Mouse (Mus musculus) forebrain, postnatal 0 days (tissue): ENCODE results near the gene Sgk1. TPM values are rescaled to one million over a fixed set of nuclear protein-coding genes. Genes with fewer than 3 reads are reported as not detected.

Source experiments
- ATAC-seq: fragments of 200-750 bp; cut with Nextera tagmentation; 2 replicates; pipeline ENCODE4 v1.8.0; 2017; ENCODE audit warnings: mild to moderate bottlenecking, moderate library complexity
- DNase-seq: peaks from one replicate; pipeline ENCODE4 v3.0.0-alpha.2; 2015
- H3K27ac ChIP-seq: fragments of 300-500 bp; sonication (generic); 2 replicates; pipeline ENCODE4 v1.5.1; 2014; ENCODE audit warnings: low read depth, mild to moderate bottlenecking, antibody characterized with exemption, low read length, moderate library complexity, mixed read lengths
- H3K27me3 ChIP-seq: fragments of 300-500 bp; sonication (generic); 2 replicates; pipeline ENCODE4 v1.6.1; 2014; ENCODE audit warnings: mild to moderate bottlenecking, low read length, mixed read lengths; ENCODE audit not compliant: insufficient read depth
- H3K36me3 ChIP-seq: fragments of 300-500 bp; sonication (generic); 2 replicates; pipeline ENCODE4 v1.6.1; 2014; ENCODE audit warnings: mild to moderate bottlenecking, moderate library complexity; ENCODE audit not compliant: insufficient read depth
- H3K4me1 ChIP-seq: fragments of 300-500 bp; sonication (generic); 2 replicates; pipeline ENCODE4 v1.6.1; 2014; ENCODE audit warnings: antibody characterized with exemption; ENCODE audit not compliant: insufficient read depth
- H3K4me2 ChIP-seq: fragments of 300-500 bp; sonication (generic); 2 replicates; pipeline ENCODE4 v1.6.1; 2014; ENCODE audit warnings: low read depth, mild to moderate bottlenecking, moderate library complexity
- H3K4me3 ChIP-seq: fragments of 300-500 bp; sonication (generic); 2 replicates; pipeline ENCODE4 v1.5.1; 2014; ENCODE audit warnings: low read depth, low read length, mixed read lengths
- H3K9ac ChIP-seq: fragments of 300-500 bp; sonication (generic); 2 replicates; pipeline ENCODE4 v1.6.1; 2014; ENCODE audit warnings: mild to moderate bottlenecking
- H3K9me3 ChIP-seq: fragments of 300-500 bp; sonication (generic); 2 replicates; pipeline ENCODE4 v1.6.1; 2016; ENCODE audit warnings: low read length
- CTCF ChIP-seq: sonication (generic); IDR thresholded peaks from 2 replicates; pipeline ENCODE4 v1.5.1; 2016; ENCODE audit warnings: antibody characterized with exemption, control low read depth, low read depth
- WGBS: fragments of 180-500 bp; shearing (Covaris S2); extraction: QIAGEN DNeasy Blood & Tissue Kit; methylation state at CpG from one replicate; pipeline ENCODE4 v1.1.7; 2014; 5-methylcytosine and 5-hydroxymethylcytosine counted together
- polyA plus RNA-seq: library from polyadenylated mRNA; unstranded; fragments of >200 nt; fragmentation: Nextera tagmentation; extraction: Ambion mirVana; gene quantifications from 2 replicates; pipeline ENCODE4 v1.2.1, GENCODE M21; 2015
- total RNA-seq: library from RNA; depleted of rRNA; stranded (reverse); fragments of >200 nt; gene quantifications from 2 replicates; pipeline ENCODE4 v1.2.3, GENCODE M21; 2014

The Sgk1 gene
- total and polyA plus RNA-seq, 2 experiments from 2014 or later, result 62.8 to 97.5 TPM

- no peak overlapping the region for H3K4me2 ChIP-seq
- H3K9me3 ChIP-seq, result no peaks in the 10 kb centered on the region
- no peaks in the 10 kb centered on the region for H3K27me3 ChIP-seq
- no peak overlapping the region for H3K9ac ChIP-seq
- WGBS, result 92% methylated on average over 2 of the region's 2 CpGs
- DNase-seq (no peak), ATAC-seq (no peak)
- H3K4me3 ChIP-seq, result no peak overlapping the region
- no peak for TF ChIP-seq CTCF
- H3K4me1 ChIP-seq, result no peaks in the 10 kb centered on the region
- no peak overlapping the region for H3K27ac ChIP-seq
- no peaks in the 10 kb centered on the region for H3K36me3 ChIP-seq
Observed at GRCm38 (mm10) chr10:21868221-21868620, 13.8 kb upstream of the Sgk1 start.

GRCm38 (mm10) chr10:21868623-21869022, 13.4 kb upstream of the Sgk1 start:
- no peaks in the 10 kb centered on the region for H3K4me1 ChIP-seq
- no peak overlapping the region for H3K4me2 ChIP-seq
- DNase-seq (no peak), ATAC-seq (no peak)
- H3K9me3 ChIP-seq, result no peaks in the 10 kb centered on the region
- TF ChIP-seq CTCF, result no peak
- no peak overlapping the region for H3K9ac ChIP-seq
- 69% methylated on average over 4 of the region's 4 CpGs for WGBS
- H3K4me3 ChIP-seq, result no peak overlapping the region
- no peak overlapping the region for H3K27ac ChIP-seq
- no peaks in the 10 kb centered on the region for H3K27me3 ChIP-seq
- H3K36me3 ChIP-seq, result no peaks in the 10 kb centered on the region

- ATAC-seq, result no peak
- peaks cover 8% of the 10 kb centered on the region for H3K4me1 ChIP-seq
- 16% methylated on average over 4 of the region's 4 CpGs for WGBS
Observed at GRCm38 (mm10) chr10:21881837-21882183, 174 bp upstream of the Sgk1 start.

GRCm38 (mm10) chr10:21883587-21883986, 1.6 kb downstream of the Sgk1 start:
- Histone ChIP-seq H3K27me3 (no peaks in the 10 kb centered on the region), H3K4me3 (peak overlapping the region; percentile 67), H3K4me1 (peaks cover 8% of the 10 kb centered on the region), H3K4me2 (peak overlapping the region; percentile 60), H3K9ac (peak overlapping the region; percentile 80), H3K36me3 (no peaks in the 10 kb centered on the region), H3K9me3 (no peaks in the 10 kb centered on the region), H3K27ac (peak overlapping the region; percentile 92; the same call in 1 of the 2 replicates)
- no peak for TF ChIP-seq CTCF
- ATAC-seq (0 out of 2 replicates have a peak, but pooled peaks have one; percentile 8), DNase-seq (peak; percentile 27)
- 8% methylated on average over 12 of the region's 12 CpGs for WGBS

More at GRCm38 (mm10) chr10:21881837-21882183, 174 bp upstream of the Sgk1 start:
- Histone ChIP-seq H3K9me3 (no peaks in the 10 kb centered on the region), H3K9ac (peak overlapping the region; percentile 80), H3K27me3 (no peaks in the 10 kb centered on the region), H3K4me2 (peak overlapping the region; percentile 60), H3K27ac (peak overlapping the region; percentile 92), H3K4me3 (peak overlapping the region; percentile 67), H3K36me3 (no peaks in the 10 kb centered on the region)
- TF ChIP-seq CTCF, result no peak
- DNase-seq, result no peak

- WGBS, result 61% methylated on average over 3 of the region's 3 CpGs
- Histone ChIP-seq H3K4me2 (peak overlapping the region; percentile 60), H3K9me3 (no peaks in the 10 kb centered on the region), H3K27ac (no peak overlapping the region), H3K4me1 (peaks cover 8% of the 10 kb centered on the region), H3K27me3 (no peaks in the 10 kb centered on the region), H3K4me3 (peak overlapping the region; percentile 67), H3K36me3 (no peaks in the 10 kb centered on the region), H3K9ac (peak overlapping the region; percentile 80)
- no peak for DNase-seq
- TF ChIP-seq CTCF, result no peak
- ATAC-seq, result no peak
Observed at GRCm38 (mm10) chr10:21884534-21884933, 2.5 kb downstream of the Sgk1 start.

- Histone ChIP-seq H3K27me3 (no peaks in the 10 kb centered on the region), H3K27ac (no peak overlapping the region), H3K4me1 (peaks cover 8% of the 10 kb centered on the region; the same call in 1 of the 2 replicates), H3K36me3 (no peaks in the 10 kb centered on the region), H3K9me3 (no peaks in the 10 kb centered on the region), H3K4me3 (no peak overlapping the region), H3K9ac (no peak overlapping the region), H3K4me2 (no peak overlapping the region)
- ATAC-seq (no peak), DNase-seq (no peak)
- TF ChIP-seq CTCF, result no peak
- 58% methylated on average over 3 of the region's 3 CpGs for WGBS
Observed at GRCm38 (mm10) chr10:21889141-21889765, 7.3 kb downstream of the Sgk1 start.

- H3K9ac ChIP-seq, result no peak overlapping the region
- H3K36me3 ChIP-seq, result 0 out of 2 replicates have a peak, but pooled peaks cover 3% of the 10 kb centered on the region
- no peaks in the 10 kb centered on the region for H3K4me1 ChIP-seq
- DNase-seq (no peak), ATAC-seq (no peak)
- H3K4me3 ChIP-seq, result no peak overlapping the region
- no peaks in the 10 kb centered on the region for H3K9me3 ChIP-seq
- H3K4me2 ChIP-seq, result no peak overlapping the region
- 88% methylated on average over 4 of the region's 4 CpGs for WGBS
- H3K27ac ChIP-seq, result no peak overlapping the region
- no peaks in the 10 kb centered on the region for H3K27me3 ChIP-seq
- no peak for TF ChIP-seq CTCF
Observed at GRCm38 (mm10) chr10:21890293-21890692, 8.3 kb downstream of the Sgk1 start.
